Mouse (Mus musculus) spleen, postnatal 10 days (tissue): ENCODE measurements at regions not wholly inside any gene's neighbourhood (a gene's known extent, or its start where the extent isn't known, plus 50 kb on each side); places are given as distances from the start of the nearest gene placed in this dataset.
A peak's percentile ranks its signal among the peaks of the same experiment; 100 is the strongest.

Source experiments
- DNase-seq, 2 experiments: peaks; one replicate each; pipeline ENCODE4 v3.0.0; 2021 to 2022; ENCODE audit warnings: low spot score in 2 of 2

DNA sequence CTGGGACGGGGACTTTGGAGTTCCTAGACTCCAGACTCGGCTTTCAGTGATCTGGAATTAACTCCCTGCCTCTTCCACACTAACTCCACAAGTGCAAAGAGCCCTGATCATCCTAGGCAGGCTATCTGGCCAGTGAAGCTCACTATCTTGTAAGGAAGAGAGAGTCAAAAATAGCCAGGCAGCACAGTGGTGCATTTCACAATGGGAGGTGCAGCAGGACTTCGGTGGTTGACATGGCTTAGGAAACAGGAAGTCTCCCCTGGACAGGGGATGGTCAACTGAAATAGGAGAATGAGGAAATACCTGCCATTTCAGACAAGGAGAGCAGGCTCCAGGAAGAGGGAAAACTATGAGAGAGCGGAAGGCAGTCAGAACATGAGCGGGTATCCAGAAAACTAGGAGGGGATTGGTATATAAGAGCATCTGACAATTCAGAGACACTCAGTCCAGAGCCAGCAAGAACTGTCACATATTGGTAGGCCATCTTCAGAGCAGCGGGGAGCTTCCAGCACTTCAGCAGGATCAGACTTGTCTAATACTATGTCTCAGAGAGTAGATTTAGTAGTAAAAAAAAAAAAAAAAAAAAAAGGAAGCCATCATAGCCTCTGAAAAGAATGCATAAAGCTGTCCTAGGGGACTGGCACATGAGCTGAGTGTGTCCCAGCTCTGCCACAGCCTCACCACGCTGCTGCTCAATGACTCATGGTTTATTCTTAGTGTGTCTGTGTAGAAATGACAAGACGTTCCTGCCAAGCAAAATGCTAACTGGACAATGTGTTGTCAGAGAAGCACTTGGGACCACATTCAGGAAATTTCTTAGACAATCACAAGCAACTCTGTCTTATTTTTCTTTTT, 184.5 kb upstream of the Cpeb2 start:
- no peak for DNase-seq

GRCm38 (mm10) chr5:43049381-43050301, 183.3 kb upstream of the Cpeb2 start:
- no peak for DNase-seq

- no peak for DNase-seq
These were observed 181.9 kb upstream of the Cpeb2 start for GRCm38 (mm10) chr5:43050961-43051517.

- DNase-seq, result no peak
These were observed 180.3 kb upstream of the Cpeb2 start for GRCm38 (mm10) chr5:43052668-43053067.

DNA sequence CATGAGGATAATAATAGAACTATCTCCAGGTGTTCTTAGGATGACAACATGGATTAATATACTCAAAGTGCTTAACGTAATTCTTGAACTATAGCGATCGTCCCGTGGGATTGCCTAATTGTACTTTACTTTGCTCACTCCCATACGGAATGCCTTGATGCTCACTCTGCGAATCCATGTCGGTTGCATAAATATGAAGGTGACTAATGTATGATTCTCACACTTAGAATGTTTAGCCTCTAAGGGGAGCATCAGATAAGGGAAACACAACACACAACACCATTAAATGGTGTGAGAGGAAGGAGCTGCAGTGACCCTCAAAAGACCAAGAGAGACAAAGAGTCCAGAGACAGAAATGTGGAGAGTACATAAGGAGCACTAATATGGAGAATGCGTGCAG, 178.4 kb upstream of the Cpeb2 start:
- no peak for DNase-seq

- DNase-seq, result no peak
These were observed 177.8 kb upstream of the Cpeb2 start for GRCm38 (mm10) chr5:43055111-43055710.

DNA sequence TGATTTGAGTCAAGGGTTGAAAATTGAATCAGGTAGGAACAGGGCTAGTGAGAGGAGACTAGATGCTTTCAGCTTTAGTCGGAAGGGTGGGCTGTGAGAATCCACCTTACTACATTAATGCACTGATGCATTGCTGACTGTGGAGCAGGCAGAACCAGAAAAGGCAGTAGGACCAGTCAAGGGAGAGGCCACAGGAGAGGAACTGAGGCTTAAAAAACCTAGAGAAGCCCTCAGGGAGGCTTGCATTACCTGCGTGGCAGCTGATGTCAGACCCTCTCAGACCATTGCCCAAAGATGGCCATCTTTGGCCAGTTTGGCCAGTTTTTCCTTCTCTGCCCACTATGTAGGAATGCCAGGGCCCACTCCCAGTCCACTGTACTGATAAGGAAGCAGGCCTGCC, 176.5 kb upstream of the Cpeb2 start:
- DNase-seq, result no peak

- DNase-seq, result no peak
These were observed 171.7 kb upstream of the Cpeb2 start for GRCm38 (mm10) chr5:43061243-43061642.

DNA sequence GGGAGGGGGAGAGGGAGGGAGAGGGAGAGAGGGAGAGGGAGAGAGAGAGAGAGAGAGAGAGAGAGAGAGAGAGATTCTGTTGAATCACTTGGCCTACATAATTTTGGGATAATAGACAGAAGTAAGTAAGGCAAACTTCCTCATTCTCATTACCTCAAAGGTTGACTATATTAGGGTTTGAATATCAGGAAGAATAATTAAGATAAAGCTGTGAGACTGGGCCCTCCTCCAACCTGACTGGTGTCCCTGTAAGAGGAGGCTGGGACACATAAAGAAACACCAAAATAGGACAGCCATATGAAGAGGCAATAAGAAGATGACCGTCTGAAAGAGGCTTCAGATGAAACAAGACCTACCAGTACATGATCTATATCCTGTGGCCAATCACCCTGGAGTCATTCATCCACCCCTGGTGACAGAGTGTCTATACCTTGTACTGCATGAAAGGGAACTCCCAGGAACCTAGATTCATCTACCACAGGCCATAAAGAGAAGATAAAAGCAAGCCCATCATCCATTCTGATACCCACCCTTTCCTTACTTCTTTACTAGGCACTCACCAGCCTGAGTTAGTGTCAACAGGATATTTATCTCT, 171.1 kb upstream of the Cpeb2 start:
- no peak for DNase-seq

DNA sequence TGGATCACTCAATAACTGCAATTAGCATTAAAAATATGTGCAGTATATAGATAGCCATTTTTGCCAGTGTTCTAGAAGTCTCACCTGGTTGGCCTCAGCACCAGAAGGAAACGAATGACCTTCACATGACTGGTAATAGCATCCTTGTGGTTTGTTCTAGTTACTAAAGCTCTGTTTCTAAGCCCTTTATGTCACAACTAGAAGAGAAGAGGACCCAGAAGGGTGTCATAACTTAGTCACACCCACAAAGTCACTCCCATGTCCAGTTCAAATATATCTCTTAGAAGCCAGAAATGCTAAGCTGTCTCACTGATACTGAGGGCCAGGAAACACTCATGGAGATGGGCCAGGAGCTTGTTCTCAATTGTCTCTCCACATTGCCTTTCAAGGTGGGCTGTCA, 170.5 kb upstream of the Cpeb2 start:
- no peak for DNase-seq

- no peak for DNase-seq
These were observed 169.6 kb upstream of the Cpeb2 start for GRCm38 (mm10) chr5:43063386-43063785.

DNA sequence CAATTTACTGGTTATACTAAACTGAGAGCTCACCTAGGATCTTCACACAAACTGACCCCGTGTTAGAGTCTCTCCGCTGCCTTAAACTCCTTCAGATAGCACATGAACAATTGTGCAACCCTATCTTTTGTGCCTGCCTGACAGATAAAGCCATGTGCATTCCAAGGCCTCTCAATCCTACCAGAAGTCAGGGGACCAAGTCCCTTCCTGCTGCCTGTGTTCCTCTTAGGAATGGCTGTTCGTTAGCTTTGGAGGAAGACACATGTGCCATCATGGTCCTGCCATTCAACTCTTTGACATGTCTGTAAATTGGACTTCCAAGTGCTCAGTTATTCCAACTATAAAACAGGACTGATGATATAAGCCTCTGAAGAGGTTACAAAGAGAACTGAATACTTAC, 161.4 kb upstream of the Cpeb2 start:
- no peak for DNase-seq

- no peak for DNase-seq
These were observed 160.6 kb upstream of the Cpeb2 start for GRCm38 (mm10) chr5:43072340-43072739.

- DNase-seq, result no peak
These were observed 158.4 kb upstream of the Cpeb2 start for GRCm38 (mm10) chr5:43074536-43074935.

GRCm38 (mm10) chr5:43080252-43080651, 152.7 kb upstream of the Cpeb2 start:
- no peak for DNase-seq

GRCm38 (mm10) chr5:43081561-43082534, 151.1 kb upstream of the Cpeb2 start:
- DNase-seq, result peak in 1 of 2 experiments; percentile 16

DNA sequence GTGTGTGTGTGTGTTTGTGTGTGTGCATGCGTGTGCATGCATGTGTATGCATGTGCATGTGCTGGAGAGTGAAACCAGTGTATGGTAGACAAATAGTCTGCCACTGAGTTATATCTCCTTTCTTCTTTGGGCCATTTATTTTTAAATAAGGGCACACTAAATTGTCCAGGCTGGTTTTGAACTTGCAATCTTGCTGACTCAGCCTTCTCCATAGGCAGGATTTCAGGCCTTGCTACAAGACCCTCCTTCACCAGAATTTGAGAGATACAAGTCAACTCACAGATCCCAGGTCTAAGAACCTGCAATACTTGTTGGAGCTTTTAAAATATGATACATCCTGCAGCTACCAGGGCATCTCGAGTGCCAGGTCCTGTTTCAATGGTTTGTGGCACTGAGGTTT, 145.9 kb upstream of the Cpeb2 start:
- no peak for DNase-seq

DNA sequence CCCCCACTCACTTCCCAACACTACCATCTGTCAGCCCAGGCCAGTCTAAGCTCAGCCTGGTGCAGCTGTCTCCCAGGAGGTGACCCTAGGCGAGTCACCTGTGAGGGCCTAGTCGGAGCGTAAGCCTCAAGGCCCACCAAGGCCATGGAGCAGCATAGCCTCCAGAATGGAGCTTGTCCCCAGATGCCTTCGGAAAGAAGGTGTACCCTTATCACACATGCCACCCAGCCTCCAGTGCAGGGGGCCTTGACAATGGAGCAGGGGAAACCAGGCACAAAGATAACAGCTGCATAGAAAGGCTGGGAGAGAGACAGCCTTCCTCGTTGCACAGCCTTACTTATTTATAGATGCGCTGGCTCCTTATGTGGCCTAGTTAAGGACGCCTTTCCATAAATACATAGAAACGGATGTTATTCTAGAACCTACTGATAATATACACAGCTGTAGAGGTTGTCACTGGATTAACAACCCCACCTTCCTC, 145.0 kb upstream of the Cpeb2 start:
- DNase-seq, result no peak

DNA sequence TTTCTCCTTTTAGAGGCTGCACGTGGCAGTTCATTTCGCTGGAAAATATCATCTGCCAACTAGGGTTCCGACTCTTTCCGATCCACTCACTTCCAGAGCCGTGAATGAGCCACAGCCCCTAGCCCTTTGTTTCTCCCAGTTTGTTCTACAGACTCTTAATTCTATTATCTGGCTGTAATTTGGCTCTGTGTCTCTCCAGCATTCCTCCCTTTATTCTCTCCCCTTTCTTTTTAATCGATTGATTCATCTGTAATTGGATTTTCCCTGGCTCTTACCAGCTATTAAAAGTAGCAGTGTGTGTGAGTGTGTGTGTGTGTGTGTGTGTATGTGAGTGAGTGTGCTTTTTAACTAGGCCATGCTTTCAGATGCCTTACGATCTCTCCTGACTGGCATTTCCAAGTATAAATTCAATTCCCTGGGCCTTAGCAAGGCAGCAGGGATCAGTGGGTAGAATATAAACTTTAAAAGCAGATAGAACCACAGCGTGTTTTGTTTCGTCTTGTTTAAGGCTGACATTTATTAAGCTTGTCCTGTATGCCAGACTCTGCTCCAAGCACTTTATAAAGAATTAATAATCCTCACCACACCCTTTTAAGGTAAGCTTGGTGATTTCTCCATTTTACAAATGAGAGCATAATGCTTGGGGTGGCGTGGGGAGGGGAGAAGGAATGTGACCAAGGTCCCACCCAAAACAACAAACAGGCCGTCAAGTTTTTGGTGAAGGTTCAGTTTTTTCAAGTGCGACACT, 144.1 kb upstream of the Cpeb2 start:
- DNase-seq, result no peak

GRCm38 (mm10) chr5:43089475-43089874, 143.5 kb upstream of the Cpeb2 start:
- no peak for DNase-seq
